9 mouse cellular contexts compared by ENCODE assay signal in the genomic region with DNA sequence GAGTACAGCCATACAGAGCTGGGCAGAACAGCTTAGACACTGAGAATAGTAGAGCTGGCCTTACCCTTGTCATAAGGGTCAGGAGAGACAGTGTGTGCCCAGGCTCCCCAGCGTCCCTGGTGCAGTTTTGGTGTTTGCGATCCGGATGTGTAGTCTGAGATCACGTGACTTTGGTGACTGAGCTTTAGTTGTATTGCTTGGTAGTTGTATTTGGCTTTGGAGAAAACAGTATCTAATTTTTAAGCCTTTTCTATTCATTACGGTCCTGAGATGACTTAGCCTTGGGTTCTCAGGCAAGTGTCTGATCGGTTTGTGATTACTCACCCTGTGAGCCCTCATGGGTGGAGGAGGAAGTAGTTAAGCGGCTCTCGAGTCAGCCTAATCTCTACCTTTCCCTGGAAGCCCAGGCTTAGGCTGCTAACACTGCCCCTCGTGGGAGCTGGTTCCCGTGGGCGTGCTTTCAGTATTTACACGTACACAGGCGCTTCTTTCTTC. TPM values are rescaled to one million over a fixed set of nuclear protein-coding genes. Genes with fewer than 3 reads are reported as not detected.
DNase-seq lines count a peak whose midpoint lies in the region; ATAC-seq and TF ChIP-seq lines count a peak whose summit lies in the region.
"Had no signal": no experiment of that assay in that cellular context is flagged by ENCODE, and none has a peak within 500 bp of the region (broad histone marks: within the 10 kb centered on the region; RNA-seq: fewer than 3 reads in every experiment).

No protein-coding gene starts in this region.

- no peak for TF ChIP-seq POLR2A in small intestine, adult 2 months (IDR thresholded peaks at IDR 0.05; ENCODE audit: low read depth, low read length)

- no peaks in the 10 kb centered on the region for H3K36me3 ChIP-seq in liver, embryonic 13.5 days
- no peaks in the 10 kb centered on the region for H3K36me3 ChIP-seq in small intestine, adult 2 months (ENCODE audit: control insufficient read depth, insufficient read depth, low read length)
- H3K36me3 ChIP-seq in kidney, embryonic 14.5 days (ENCODE audit: control insufficient read depth, insufficient read depth, low read length), result no peaks in the 10 kb centered on the region
- H3K36me3 ChIP-seq: limb, embryonic 13.5 days had no signal

- 18% methylated on average over 13 of the region's 13 CpGs for WGBS in liver, embryonic 13.5 days (ENCODE audit: insufficient replicate concordance)
- whole genome bisulfite sequencing in small intestine, adult 2 months, result 17% methylated on average over 13 of the region's 13 CpGs
- WGBS in kidney, embryonic 14.5 days, result 60% methylated on average over 13 of the region's 13 CpGs

- H3K27ac ChIP-seq in left cerebral cortex, adult 2 months, result peak overlapping the region; percentile 70
- H3K27ac ChIP-seq in liver, embryonic 13.5 days, result peak overlapping the region; percentile 47; the same call in 1 of the 2 replicates
- peak overlapping the region; percentile 66 for H3K27ac ChIP-seq in small intestine, adult 2 months (ENCODE audit: insufficient read depth, low read depth, low read length)
- H3K27ac ChIP-seq in kidney, embryonic 14.5 days (ENCODE audit: low read depth, low read length), result no peak overlapping the region
- H3K27ac ChIP-seq: limb, embryonic 13.5 days had no signal

- H3K9ac ChIP-seq in liver, embryonic 13.5 days, result no peak overlapping the region
- H3K9ac ChIP-seq in kidney, embryonic 14.5 days (ENCODE audit: low read depth, low read length), result no peak overlapping the region
- H3K9ac ChIP-seq: limb, embryonic 13.5 days had no signal

- H3K4me1 ChIP-seq in liver, embryonic 13.5 days (replicated peaks), result peaks cover 26% of the 10 kb centered on the region
- H3K4me1 ChIP-seq in small intestine, adult 2 months (ENCODE audit: control insufficient read depth, insufficient read depth, insufficient read length, low read length), result peaks cover 5% of the 10 kb centered on the region; the same call in 1 of the 2 replicates
- H3K4me1 ChIP-seq in kidney, embryonic 14.5 days (ENCODE audit: control insufficient read depth, insufficient read depth, low read length), result no peaks in the 10 kb centered on the region
- H3K4me1 ChIP-seq: limb, embryonic 13.5 days had no signal

- peak overlapping the region; percentile 57 for H3K4me2 ChIP-seq in liver, embryonic 13.5 days
- no peak overlapping the region for H3K4me2 ChIP-seq in kidney, embryonic 14.5 days (replicated peaks; ENCODE audit: low read depth, low read length)
- H3K4me2 ChIP-seq: limb, embryonic 13.5 days had no signal

- no peak for TF ChIP-seq CTCF in left cerebral cortex, adult 2 months (IDR thresholded peaks at IDR 0.05)
- no peak for TF ChIP-seq CTCF in small intestine, adult 2 months (IDR thresholded peaks at IDR 0.05; ENCODE audit: extremely low read depth, insufficient read length, insufficient replicate concordance, low read depth, low read length)

- no peaks in the 10 kb centered on the region for H3K9me3 ChIP-seq in liver, embryonic 13.5 days (replicated peaks)
- H3K9me3 ChIP-seq in kidney, embryonic 14.5 days (ENCODE audit: control insufficient read depth, low read length), result no peaks in the 10 kb centered on the region
- H3K9me3 ChIP-seq: limb, embryonic 13.5 days had no signal

- intact Hi-C loops in left cerebral cortex, adult 2 months (cut with DNase I), result no loop called here
- intact Hi-C loops in left cerebral cortex, postnatal 36 days (cut with DNase I), result no loop called here

- no peak for DNase-seq in left cerebral cortex, adult 2 months (ENCODE audit: extremely low spot score in 1 of 2, low spot score in 2 of 2)
- DNase-seq in left cerebral cortex, postnatal 36 days (ENCODE audit: low spot score in 2 of 2), result no peak
- peak; percentile 29 for DNase-seq in c-Kit-positive CD71-positive TER-119-positive erythroid progenitor cells, embryonic 14.5 days (ENCODE audit: low spot score)
- peak; percentile 28 for DNase-seq in liver, embryonic 13.5 days
- DNase-seq in Muller cell, postnatal 12 days (ENCODE audit: inconsistent ontology term), result no peak
- no peak for DNase-seq in kidney, postnatal 25 days

- peak overlapping the region; percentile 7; the same call in 1 of the 2 replicates for H3K4me3 ChIP-seq in left cerebral cortex, adult 2 months
- peak overlapping the region; percentile 26 for H3K4me3 ChIP-seq in liver, embryonic 13.5 days (replicated peaks)
- H3K4me3 ChIP-seq in small intestine, adult 2 months (ENCODE audit: low read depth, low read length), result peak overlapping the region; percentile 46
- no peak overlapping the region for H3K4me3 ChIP-seq in kidney, embryonic 14.5 days (ENCODE audit: low read length)
- H3K4me3 ChIP-seq: limb, embryonic 13.5 days had no signal

- H3K27me3 ChIP-seq in liver, embryonic 13.5 days, result no peaks in the 10 kb centered on the region
- no peaks in the 10 kb centered on the region for H3K27me3 ChIP-seq in small intestine, adult 2 months (ENCODE audit: control insufficient read depth, insufficient read depth, low read length)
- no peaks in the 10 kb centered on the region for H3K27me3 ChIP-seq in kidney, embryonic 14.5 days (ENCODE audit: control insufficient read depth, insufficient read depth, low read length)
- H3K27me3 ChIP-seq: limb, embryonic 13.5 days had no signal

- peak; percentile 87 for ATAC-seq in liver, embryonic 13.5 days (ENCODE audit: low read depth)
- ATAC-seq in kidney, embryonic 14.5 days (ENCODE audit: low FRiP score, low TSS enrichment), result no peak

RNA-seq across cellular contexts. Expression of a gene that starts 6.1 kb away (rescaled TPM):
- 10 to 100 TPM; 44.8 to 46.8 TPM for total RNA-seq in left cerebral cortex, adult 2 months (2021)
- 10 to 100 TPM; 42.4 to 45.2 TPM for total RNA-seq in left cerebral cortex, postnatal 36 days (2021)
- polyA plus RNA-seq in liver, embryonic 13.5 days (2015; fragmentation: Nextera tagmentation; extraction: Ambion mirVana), result 3.8 and 6.0 TPM in 2 replicates
- polyA plus RNA-seq in small intestine, adult 2 months (2012; rRNA removed), result 1.1 and 3.3 TPM in 2 replicates
- polyA plus RNA-seq in kidney, embryonic 14.5 days (2014; fragmentation: Nextera tagmentation; extraction: Ambion mirVana), result 6.7 and 16.2 TPM in 2 replicates

Comparison
In these comparisons a context has a peak if more than half of its experiments do, and no peak if none do; other contexts are left out.
1. DNase-seq: peak in c-Kit-positive CD71-positive TER-119-positive erythroid progenitor cells, embryonic 14.5 days (single experiment) and liver, embryonic 13.5 days (single experiment); none in left cerebral cortex, adult 2 months (0 of 2), left cerebral cortex, postnatal 36 days (0 of 2), Muller cell, postnatal 12 days (single experiment) and kidney, postnatal 25 days (0 of 2).